Mouse (Mus musculus) ovary, adult 18-20 months (tissue): ENCODE measurements at regions not wholly inside any gene's neighbourhood (a gene's known extent, or its start where the extent isn't known, plus 50 kb on each side); places are given as distances from the start of the nearest gene placed in this dataset.
A peak's percentile ranks its signal among the peaks of the same experiment; 100 is the strongest.
"Not testable (repeated sequence)": the region's sequence is repeated elsewhere in the genome, so short reads cannot be mapped to it uniquely, and the experiment has no call there.

ENCODE experiments used
- DNase-seq: peaks from one replicate; pipeline ENCODE4 v3.0.0; 2022; ENCODE audit warnings: low spot score, mixed read lengths

- DNase-seq, result peak; percentile 43
These were observed 476.1 kb upstream of the Olfr161 start for GRCm38 (mm10) chr16:3114473-3115335.

- not testable (repeated sequence) for DNase-seq
These were observed 475.3 kb upstream of the Olfr161 start for GRCm38 (mm10) chr16:3115336-3116112.

GRCm38 (mm10) chr16:3116113-3116511, 474.7 kb upstream of the Olfr161 start:
- peak; percentile 15 for DNase-seq

- DNase-seq, result not testable (repeated sequence)
These were observed 469.6 kb upstream of the Olfr161 start for GRCm38 (mm10) chr16:3121216-3121615.

GRCm38 (mm10) chr16:3122145-3122860, 468.5 kb upstream of the Olfr161 start:
- DNase-seq, result not testable (repeated sequence)

GRCm38 (mm10) chr16:3122861-3123477, 467.9 kb upstream of the Olfr161 start:
- DNase-seq, result peak; percentile 23

GRCm38 (mm10) chr16:3127317-3127716, 463.5 kb upstream of the Olfr161 start:
- not testable (repeated sequence) for DNase-seq
